Mouse (Mus musculus): Measurements from ENCODE around the gene Grid1.

The Grid1 gene

GRCm38 (mm10) chr14:35008674-35009073, 188.8 kb downstream of the Grid1 start:
- DNase-seq (ENCODE audit: low read depth, low spot score): no peak

- DNase-seq (ENCODE audit: low read depth, low spot score): no peak
Measured at GRCm38 (mm10) chr14:35009074-35009473, 189.2 kb downstream of the Grid1 start.

- DNase-seq (ENCODE audit: low read depth, low spot score): no peak
Measured at GRCm38 (mm10) chr14:35026686-35027085, 206.8 kb downstream of the Grid1 start.

GRCm38 (mm10) chr14:35027501-35028140, 207.7 kb downstream of the Grid1 start:
- DNase-seq (ENCODE audit: low read depth, low spot score): no peak

- no peak for DNase-seq (ENCODE audit: low read depth, low spot score)
Measured at GRCm38 (mm10) chr14:35029626-35030025, 209.7 kb downstream of the Grid1 start.

GRCm38 (mm10) chr14:35030271-35030670, 210.4 kb downstream of the Grid1 start:
- DNase-seq (ENCODE audit: low read depth, low spot score): no peak

GRCm38 (mm10) chr14:35032283-35032682, 212.4 kb downstream of the Grid1 start:
- no peak for DNase-seq (ENCODE audit: low read depth, low spot score)

- no peak for DNase-seq (ENCODE audit: low read depth, low spot score)
Measured at GRCm38 (mm10) chr14:35044268-35044667, 224.4 kb downstream of the Grid1 start.

- DNase-seq (ENCODE audit: low read depth, low spot score): no peak
Measured at GRCm38 (mm10) chr14:35044918-35045698, 225.2 kb downstream of the Grid1 start.

GRCm38 (mm10) chr14:35049231-35049630, 229.3 kb downstream of the Grid1 start:
- DNase-seq (ENCODE audit: low read depth, low spot score): no peak

- no peak for DNase-seq (ENCODE audit: low read depth, low spot score)
Measured at GRCm38 (mm10) chr14:35054139-35054538, 234.2 kb downstream of the Grid1 start.

GRCm38 (mm10) chr14:35074636-35075035, 254.7 kb downstream of the Grid1 start:
- peak; percentile 52 for DNase-seq (ENCODE audit: low read depth, low spot score)

- no peak for DNase-seq (ENCODE audit: low read depth, low spot score)
Measured at GRCm38 (mm10) chr14:35079954-35080353, 260.0 kb downstream of the Grid1 start.

GRCm38 (mm10) chr14:35092646-35093045, 272.7 kb downstream of the Grid1 start:
- DNase-seq (ENCODE audit: low read depth, low spot score): no peak

GRCm38 (mm10) chr14:35093561-35094186, 273.8 kb downstream of the Grid1 start:
- DNase-seq (ENCODE audit: low read depth, low spot score): no peak

GRCm38 (mm10) chr14:35095506-35096059, 275.7 kb downstream of the Grid1 start:
- DNase-seq (ENCODE audit: low read depth, low spot score): no peak

- no peak for DNase-seq (ENCODE audit: low read depth, low spot score)
Measured at GRCm38 (mm10) chr14:35096085-35096484, 276.2 kb downstream of the Grid1 start.

GRCm38 (mm10) chr14:35097166-35097565, 277.3 kb downstream of the Grid1 start:
- DNase-seq (ENCODE audit: low read depth, low spot score): no peak

GRCm38 (mm10) chr14:35103639-35104210, 283.8 kb downstream of the Grid1 start:
- DNase-seq (ENCODE audit: low read depth, low spot score): no peak

- no peak for DNase-seq (ENCODE audit: low read depth, low spot score)
Measured at GRCm38 (mm10) chr14:35107596-35107995, 287.7 kb downstream of the Grid1 start.

GRCm38 (mm10) chr14:35110928-35111327, 291.0 kb downstream of the Grid1 start:
- no peak for DNase-seq (ENCODE audit: low read depth, low spot score)
